Mouse (Mus musculus) spleen, adult 2 months (tissue): ENCODE measurements at regions not wholly inside any gene's neighbourhood (a gene's known extent, or its start where the extent isn't known, plus 50 kb on each side); places are given as distances from the start of the nearest gene placed in this dataset.

Experiments used
- CTCF ChIP-seq: fragments of 200-500 bp; IDR thresholded peaks from 2 replicates; pipeline ENCODE4 v1.5.1; 2011; ENCODE audit warnings: mild to moderate bottlenecking, inconsistent platforms; ENCODE audit not compliant: insufficient read depth, insufficient read length, insufficient replicate concordance; ENCODE audit errors: extremely low read depth
- POLR2A ChIP-seq: fragments of 200-500 bp; IDR thresholded peaks from 2 replicates; pipeline ENCODE4 v1.6.1; 2011; ENCODE audit warnings: low read depth, low read length, inconsistent platforms

DNA sequence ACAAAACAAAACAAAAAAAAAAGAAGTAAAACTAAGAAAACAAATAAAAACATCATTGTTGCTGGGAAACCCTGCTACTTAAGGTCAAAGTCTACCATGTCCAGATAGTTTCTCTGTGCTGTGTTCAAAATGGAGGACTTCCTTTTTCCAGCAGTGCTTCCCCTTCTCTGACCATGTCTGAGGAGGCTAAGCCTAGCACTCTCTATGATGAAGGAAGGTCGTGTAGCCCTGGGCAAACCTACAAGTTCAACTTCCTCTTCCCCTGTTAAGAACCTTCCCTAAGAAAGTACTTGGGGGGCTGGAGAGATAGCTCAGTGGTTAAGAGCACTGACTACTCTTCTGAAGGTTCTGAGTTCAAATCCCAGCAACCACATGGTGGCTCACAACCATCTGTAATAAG is 57.3 kb upstream of the Glrp1 start:
- TF ChIP-seq POLR2A (no peak), CTCF (no peak)
